Mouse (Mus musculus): ENCODE measurements around the gene Kcnj6.

The Kcnj6 gene

GRCm38 (mm10) chr16:94760732-94761131 is 236.8 kb downstream of the Kcnj6 start:
- no peak for DNase-seq

DNA sequence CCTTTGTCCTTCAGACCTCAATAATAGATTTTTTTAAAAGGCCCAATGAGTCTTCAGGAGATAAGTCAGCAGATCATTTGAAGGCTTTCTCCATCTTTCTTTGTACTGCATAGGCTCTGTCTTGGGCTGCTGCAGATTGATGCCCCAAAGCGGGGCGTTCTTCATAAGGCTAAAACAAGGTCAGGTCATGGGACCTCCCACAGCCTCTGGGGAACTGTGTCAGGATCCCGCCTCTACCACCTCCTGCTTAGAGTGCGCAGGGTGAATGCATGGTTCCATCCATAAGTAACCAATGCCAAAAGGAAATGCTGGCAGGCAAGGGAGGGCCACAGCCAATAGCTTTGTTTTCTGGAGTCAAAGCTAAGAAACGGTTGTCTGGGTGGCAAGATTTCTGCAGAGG is 237.7 kb downstream of the Kcnj6 start:
- no peak for DNase-seq

DNA sequence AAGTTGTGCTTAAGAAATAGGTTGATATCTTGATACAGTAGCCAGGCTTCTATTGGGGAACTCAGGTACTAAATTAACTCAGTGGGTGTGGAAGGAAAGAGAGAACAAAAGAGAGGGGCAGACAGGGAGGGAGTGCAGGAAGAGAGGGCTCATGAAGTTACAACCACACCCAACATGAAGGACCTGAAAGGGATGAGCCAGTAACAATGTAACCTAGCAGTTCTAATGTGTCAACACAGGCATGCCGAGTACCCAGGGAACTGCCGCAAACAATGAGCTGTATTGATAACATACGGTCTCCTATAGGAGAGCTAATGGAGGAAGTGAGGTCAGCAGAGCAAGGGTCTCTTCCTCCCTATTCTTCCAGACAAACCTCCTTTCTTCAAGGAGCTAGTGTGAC is 238.9 kb downstream of the Kcnj6 start:
- DNase-seq: no peak

DNA sequence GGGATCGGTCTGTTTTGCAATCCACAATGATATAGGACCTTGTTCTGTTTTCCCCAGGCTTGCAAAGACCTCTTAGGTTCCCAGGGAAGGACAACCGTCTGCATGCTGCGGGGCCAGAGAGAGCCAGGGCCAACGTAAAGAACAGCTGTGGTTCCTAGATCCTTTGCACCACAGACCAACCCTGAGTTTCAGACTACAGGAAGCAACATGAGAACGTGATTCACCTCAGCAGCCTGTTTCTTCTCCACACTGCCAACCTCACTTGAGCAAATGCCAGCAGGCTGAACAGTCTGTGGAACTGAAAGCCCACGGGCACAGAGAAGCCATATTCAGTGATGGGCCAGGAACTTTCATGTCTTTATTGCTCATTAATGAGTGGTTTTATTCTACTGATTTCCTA is 241.1 kb downstream of the Kcnj6 start:
- no peak for DNase-seq

GRCm38 (mm10) chr16:94753453-94753852 is 244.0 kb downstream of the Kcnj6 start:
- no peak for DNase-seq

- DNase-seq: no peak
Observed at GRCm38 (mm10) chr16:94752781-94753180, 244.7 kb downstream of the Kcnj6 start.

DNA sequence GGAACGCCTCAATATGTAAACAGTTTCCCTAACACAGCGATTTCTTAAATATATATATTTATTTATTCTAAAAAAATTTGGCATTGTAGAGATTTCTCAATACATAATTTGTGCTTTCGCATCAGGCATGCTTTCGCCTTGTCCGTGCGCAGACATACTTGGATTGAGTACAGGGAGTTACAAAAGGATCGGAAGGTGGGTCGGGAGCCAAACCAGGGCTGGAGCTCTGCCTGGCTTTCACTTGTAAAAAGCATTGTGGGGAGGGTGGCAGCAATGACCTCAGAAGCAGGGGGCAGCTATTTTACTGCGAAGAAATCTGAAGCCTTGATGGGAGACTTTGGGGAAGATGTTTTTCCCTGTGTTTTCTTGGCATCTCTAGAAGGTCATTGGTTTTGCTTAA is 252.5 kb downstream of the Kcnj6 start:
- no peak for DNase-seq

GRCm38 (mm10) chr16:94743853-94744501 is 253.5 kb downstream of the Kcnj6 start:
- DNase-seq: peak; percentile 64

GRCm38 (mm10) chr16:94737359-94737687 is 260.2 kb downstream of the Kcnj6 start:
- DNase-seq: no peak

- no peak for DNase-seq
Observed at GRCm38 (mm10) chr16:94736462-94737358, 260.8 kb downstream of the Kcnj6 start.

GRCm38 (mm10) chr16:94735472-94735871 is 262.0 kb downstream of the Kcnj6 start:
- peak; percentile 26 for DNase-seq

DNA sequence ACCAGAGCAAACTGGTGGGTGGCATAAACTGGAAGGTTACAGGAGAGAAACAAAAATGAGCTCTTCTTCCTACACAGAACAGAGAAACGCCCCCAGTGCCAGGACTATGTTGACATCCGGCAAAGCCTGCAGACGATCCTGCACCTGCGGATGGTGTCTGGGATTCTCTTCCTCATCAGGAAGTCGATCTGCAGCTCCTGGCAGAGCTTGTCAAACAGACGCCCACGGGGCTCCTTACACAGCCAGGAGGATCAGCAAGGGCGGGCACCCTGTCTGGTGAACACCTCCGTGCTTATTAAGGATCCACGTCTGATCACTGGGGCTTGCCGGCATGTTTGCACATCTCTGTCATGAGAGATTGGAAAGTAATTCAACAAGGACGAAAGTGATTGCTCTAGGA is 266.5 kb downstream of the Kcnj6 start:
- no peak for DNase-seq

DNA sequence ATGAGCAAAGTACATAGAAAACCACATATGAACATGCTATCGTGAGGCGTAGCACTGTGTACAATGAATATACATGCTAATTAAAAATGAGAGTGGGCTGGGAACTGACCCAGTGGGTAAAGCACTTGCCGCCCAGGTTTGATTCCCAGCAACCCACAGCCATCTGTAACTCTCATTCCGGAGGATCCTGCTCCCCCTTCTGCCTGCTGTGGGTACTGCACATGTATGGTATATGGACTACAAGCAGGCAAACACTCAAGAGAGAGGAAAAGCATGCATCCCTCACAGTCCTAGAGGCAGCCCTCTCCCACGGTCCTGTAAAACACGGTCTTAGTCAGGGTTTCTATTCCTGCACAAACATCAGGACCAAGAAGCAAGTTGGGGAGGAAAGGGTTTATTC is 268.3 kb downstream of the Kcnj6 start:
- DNase-seq: no peak

DNA sequence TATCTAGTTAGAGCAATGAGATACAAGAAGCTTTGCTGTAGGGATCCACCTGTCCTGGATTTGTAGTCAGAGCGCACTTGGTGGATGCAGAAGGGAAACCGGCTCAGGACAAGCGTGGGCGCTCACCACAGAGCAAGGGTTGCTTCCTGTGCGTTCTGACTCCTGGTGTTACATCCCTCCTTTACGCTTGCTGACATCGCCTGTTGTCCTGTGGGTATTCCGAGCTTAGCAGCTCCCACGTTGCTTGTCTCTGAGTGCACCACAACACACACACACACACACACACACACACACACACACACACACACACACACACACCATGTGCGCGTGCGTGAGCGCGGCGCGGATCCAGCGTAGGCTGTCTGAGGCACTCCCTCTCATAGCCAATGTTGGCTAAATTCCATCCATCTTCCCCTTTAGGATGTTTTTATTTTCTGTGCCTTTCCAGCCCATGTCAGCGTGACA is 272.7 kb downstream of the Kcnj6 start:
- peak; percentile 48 for DNase-seq

DNA sequence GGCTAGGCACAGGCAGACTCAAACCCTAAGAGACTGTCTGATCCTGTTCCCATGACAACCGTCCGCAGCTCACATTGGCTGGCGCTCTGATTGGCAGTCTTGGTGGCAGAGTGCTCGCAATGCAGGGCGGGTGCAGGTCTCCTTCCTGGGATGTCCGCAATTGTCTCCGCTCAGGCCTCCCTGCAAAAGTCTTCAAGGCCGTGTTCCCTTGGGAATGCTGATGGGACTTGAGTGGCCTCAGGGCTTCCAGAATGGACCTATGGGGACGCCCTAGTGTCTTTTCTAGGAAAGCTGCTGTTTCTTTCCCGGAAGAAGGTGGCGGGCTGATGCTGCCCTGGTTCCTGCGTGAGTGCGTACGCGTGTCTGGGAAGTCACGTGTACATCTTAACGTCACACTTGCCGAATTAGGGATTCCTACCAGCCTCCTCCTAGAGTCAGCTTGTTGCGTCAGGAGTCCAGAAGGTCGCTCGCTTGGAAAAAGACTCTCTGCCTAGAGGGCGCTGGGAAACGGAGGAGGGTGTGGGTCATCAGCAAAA is 273.4 kb downstream of the Kcnj6 start:
- DNase-seq: peak; percentile 82

DNA sequence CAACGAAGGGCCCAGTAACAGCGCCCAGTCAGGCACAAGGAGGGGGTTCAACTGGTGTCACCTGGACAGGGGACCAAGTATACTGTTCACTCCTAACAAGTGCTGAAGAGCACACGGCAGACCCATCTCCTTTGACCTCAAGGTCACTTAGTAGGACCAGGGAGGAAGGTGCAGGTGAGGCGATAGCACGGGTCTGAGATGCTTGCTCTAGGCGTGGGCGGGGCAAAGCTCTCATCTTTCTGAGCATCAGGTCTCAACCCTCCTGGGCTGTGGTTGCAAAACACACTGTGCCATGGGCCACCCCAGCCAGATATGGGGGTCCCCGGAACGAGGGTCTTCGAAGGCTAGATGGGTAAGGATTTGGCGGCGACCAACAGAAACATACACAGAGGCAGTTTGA is 274.6 kb downstream of the Kcnj6 start:
- DNase-seq: no peak

DNA sequence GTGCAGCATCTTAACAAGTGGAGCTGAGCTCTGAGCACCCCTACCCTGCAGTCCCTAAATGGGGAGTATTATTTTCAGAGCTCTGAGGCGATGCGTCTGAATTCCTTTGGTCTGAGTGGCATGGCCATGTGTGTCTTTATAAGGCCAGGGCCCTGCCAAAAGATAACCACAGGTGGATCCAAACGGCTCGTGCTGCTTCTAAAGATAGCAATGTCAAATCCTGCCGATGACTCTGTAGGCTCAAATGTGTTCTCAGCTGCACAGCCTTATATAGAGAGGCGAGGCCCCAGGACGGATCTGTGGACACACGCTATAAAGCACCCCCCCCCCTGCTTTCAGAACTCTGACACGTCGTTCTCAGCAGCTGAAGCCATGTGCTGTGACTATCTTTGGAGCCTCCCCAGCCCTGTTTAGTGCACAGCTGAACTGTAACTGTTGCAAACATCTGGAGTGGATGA is 275.9 kb downstream of the Kcnj6 start:
- DNase-seq: peak; percentile 19

- DNase-seq: no peak
Observed at GRCm38 (mm10) chr16:94720476-94721153, 276.9 kb downstream of the Kcnj6 start.

DNA sequence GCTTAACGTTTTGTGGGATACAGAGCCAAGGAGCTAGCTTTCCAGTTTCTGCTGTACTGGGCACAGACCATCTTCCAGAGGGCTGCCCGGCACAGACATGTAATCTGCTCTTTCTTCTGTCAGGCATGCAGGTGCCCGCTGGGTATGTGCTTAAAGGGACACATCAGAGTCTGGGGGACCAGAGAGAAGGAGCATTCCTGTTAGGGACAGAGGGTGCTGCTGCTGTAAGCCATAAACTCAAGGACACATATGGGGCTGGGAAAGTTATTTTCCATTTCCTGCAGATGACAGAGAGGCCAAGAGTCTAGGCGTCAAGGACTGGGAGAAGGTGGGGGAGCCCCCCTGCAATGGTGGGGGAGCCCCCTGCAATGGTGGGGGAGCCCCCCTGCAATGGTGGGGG is 278.0 kb downstream of the Kcnj6 start:
- DNase-seq: no peak

GRCm38 (mm10) chr16:94718919-94719318 is 278.6 kb downstream of the Kcnj6 start:
- DNase-seq: no peak

- no peak for DNase-seq
Observed at GRCm38 (mm10) chr16:94717051-94717450, 280.4 kb downstream of the Kcnj6 start.

GRCm38 (mm10) chr16:94714483-94714882 is 283.0 kb downstream of the Kcnj6 start:
- peak; percentile 53 for DNase-seq

GRCm38 (mm10) chr16:94713480-94714094 is 283.9 kb downstream of the Kcnj6 start:
- DNase-seq: peak; percentile 91

Measured in kidney, postnatal 10 days (tissue).